Mouse (Mus musculus) gastrocnemius, adult 2 months (tissue): ENCODE results near the gene Khsrp. TPM values are rescaled to one million over a fixed set of nuclear protein-coding genes. Genes with fewer than 3 reads are reported as not detected.
"Not testable (repeated sequence)": the region's sequence is repeated elsewhere in the genome, so short reads cannot be mapped to it uniquely, and the experiment has no call there.

Source experiments
- DNase-seq: peaks from one replicate; pipeline ENCODE4 v3.0.0; 2022
- H3K27ac ChIP-seq: fragments of 200-600 bp; 2 replicates; pipeline ENCODE4 v1.8.1; 2022; ENCODE audit warnings: mild to moderate bottlenecking
- H3K4me3 ChIP-seq: fragments of 200-600 bp; 2 replicates; pipeline ENCODE4 v1.8.1; 2022; ENCODE audit warnings: mild to moderate bottlenecking, moderate library complexity
- CTCF ChIP-seq: fragments of 200-600 bp; IDR thresholded peaks from 2 replicates; pipeline ENCODE4 v1.8.1; 2022; ENCODE audit warnings: antibody characterized with exemption, mild to moderate bottlenecking, moderate library complexity
- intact Hi-C: fragments of 180-260 bp; cut with DNase I; formaldehyde crosslinking; loops from one replicate; pipeline ENCODE4 v1.15.1; 2025
- total RNA-seq, 2 experiments: library from RNA; stranded (reverse); gene quantifications; 2 replicates each; pipeline ENCODE4 v1.2.3; 2021

Gene Khsrp
- total RNA-seq, 2 experiments from 2014 or later, result 26.6 to 30.5 TPM

DNA sequence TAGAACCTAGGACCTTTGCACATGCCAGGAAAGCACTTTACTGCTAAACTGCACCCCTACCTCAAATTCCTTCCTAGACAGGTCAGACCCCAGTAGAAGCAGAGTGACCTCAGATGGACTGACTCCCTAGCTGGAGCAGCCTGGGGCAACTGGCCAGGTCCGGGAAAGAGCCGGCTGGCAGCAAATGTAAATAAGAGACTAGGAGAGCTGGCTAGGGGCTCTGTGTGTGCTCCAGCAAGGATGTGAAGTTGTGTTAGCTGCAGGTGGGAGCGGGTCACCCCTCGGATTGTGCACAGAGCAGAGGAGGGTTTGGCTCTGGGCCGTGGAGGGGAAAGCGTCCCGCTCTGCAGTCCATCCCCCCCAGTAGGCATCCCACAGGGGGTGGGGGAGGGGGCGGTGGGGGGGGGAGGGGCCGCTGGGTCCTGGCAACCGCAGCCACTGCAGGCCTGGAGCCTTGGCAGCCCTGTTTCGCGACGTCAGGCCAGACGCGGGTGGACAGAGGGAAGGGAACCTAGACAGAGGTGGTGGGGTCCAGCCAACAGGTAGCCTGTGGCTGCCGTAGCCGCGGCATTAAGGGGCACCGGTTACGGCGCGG lies 27.7 kb upstream of the Khsrp start, which contains the start of gene Crb3:
Gene Crb3 (plus strand): TSS at position 215 of the 595 bp plus-strand sequence.
- peak within 1 kb of the TSS; percentile 87 for H3K27ac ChIP-seq
- intact Hi-C loops, result loop anchor here (2.0 to 10.0 kb wide), 3 partner anchors 26 to 227 kb away; partner anchors contain the start of genes Rfx2 and Vav1
- no peak for TF ChIP-seq CTCF
- H3K4me3 ChIP-seq, result peak within 1 kb of the TSS; percentile 89
- peak; percentile 69 for DNase-seq

DNA sequence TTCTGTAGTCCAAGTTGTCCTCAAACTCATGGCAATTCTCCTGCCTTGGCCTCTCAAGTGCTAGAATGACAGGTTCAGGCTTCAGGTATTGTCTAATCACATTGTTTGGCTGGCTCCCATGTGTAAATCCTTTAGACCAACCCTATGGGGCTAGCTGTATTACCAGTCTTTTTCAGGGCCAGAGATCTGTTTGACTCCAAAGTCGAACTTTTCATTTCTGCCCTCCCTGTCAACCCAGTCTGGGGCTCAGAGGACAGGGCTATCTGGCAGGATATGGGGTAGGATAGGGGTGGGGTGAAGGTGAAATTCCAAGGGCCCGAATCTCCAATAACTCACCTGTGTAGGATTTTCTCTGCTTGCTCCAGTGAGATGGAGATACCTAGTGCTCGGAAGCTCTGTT lies 24.9 kb upstream of the Khsrp start:
- H3K4me3 ChIP-seq, result no peak overlapping the region
- no peak for TF ChIP-seq CTCF
- intact Hi-C loops, result loop anchor here (5.0 to 10.0 kb wide), 2 partner anchors 219 to 224 kb away; partner anchors contain the start of genes Rfx2 and Vav1
- no peak overlapping the region for H3K27ac ChIP-seq
- DNase-seq, result no peak

DNA sequence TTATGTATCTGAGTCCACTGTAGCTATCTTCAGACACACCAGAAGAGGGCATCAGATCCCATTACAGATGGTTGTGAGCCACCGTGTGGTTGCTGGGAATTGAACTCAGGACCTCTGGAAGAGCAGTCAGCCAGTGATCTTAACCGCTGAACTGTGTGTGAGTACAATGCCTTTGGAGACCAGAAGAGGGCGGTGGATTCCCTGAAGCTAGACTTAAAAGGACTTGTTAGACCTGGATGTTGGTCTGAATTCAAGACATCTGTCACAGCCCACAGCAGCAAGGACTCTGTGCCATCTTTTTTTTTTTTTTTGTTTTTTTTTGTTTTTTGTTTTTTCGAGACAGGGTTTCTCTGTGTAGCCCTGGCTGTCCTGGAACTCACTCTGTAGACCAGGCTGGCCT lies 20.4 kb upstream of the Khsrp start:
- H3K27ac ChIP-seq, H3K4me3 ChIP-seq, DNase-seq: not testable (repeated sequence)
- intact Hi-C loops, result loop anchor here (10.0 kb wide), 1 partner anchor 223 kb away; the partner anchor contains the start of gene Vav1
- TF ChIP-seq CTCF, result peak; percentile 18; the same call in 1 of the 2 replicates

DNA sequence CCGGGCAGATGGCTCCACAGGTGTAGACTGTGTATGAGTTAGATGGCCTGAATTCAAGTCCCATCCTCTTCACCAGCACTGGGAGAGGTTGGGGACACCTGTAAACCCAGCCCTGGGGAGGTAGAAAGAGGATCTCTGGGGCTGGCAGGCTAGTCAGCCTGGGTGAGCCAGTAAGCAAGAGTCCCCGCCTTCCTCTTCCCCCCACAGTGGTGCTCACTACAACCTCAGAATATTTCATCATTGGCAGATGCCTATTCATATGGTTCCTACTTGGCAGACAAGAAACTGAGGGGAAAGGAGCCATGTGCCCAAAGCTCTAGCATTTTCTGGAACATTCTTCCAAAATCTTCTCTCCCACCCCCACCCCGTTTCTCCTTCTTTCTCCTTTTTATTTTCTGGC lies 17.5 kb upstream of the Khsrp start:
- intact Hi-C loops, result no loop called here
- Histone ChIP-seq H3K4me3 (no peak overlapping the region), H3K27ac (no peak overlapping the region)
- no peak for DNase-seq
- TF ChIP-seq CTCF, result no peak

DNA sequence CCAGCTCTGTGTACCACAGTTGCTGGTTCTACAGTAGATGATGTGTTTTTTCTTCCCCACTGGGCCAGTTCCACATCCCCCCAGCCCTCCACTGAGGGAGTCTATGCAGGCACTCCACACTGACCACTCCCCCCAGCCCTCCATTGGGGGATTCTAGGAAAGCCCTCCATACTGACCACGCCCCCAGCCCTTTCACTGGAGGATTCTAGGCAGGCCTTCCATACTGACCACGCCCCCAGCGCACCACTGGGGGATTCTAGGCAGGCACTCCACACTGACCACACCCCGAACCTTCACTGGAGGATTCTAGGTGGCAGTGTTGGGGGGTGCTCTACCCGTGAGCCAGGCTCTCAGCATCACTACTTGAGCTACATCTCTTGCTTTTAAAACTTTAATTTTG lies 16.1 kb upstream of the Khsrp start:
- intact Hi-C loops, result no loop called here
- TF ChIP-seq CTCF, result no peak
- H3K27ac ChIP-seq, result no peak overlapping the region

GRCm38 (mm10) chr17:57041554-57041953 lies 10.2 kb upstream of the Khsrp start, which contains the start of gene Slc25a41:
Gene Slc25a41 (minus strand): TSS chr17:57041654.
- intact Hi-C loops, result no loop called here
- no peak for TF ChIP-seq CTCF
- no peak for DNase-seq
- Histone ChIP-seq H3K27ac (no peak within 1 kb of the TSS), H3K4me3 (no peak within 1 kb of the TSS)

More for the DNA sequence above, 16.1 kb upstream of the Khsrp start:
- H3K4me3 ChIP-seq, result no peak overlapping the region
- no peak for DNase-seq

DNA sequence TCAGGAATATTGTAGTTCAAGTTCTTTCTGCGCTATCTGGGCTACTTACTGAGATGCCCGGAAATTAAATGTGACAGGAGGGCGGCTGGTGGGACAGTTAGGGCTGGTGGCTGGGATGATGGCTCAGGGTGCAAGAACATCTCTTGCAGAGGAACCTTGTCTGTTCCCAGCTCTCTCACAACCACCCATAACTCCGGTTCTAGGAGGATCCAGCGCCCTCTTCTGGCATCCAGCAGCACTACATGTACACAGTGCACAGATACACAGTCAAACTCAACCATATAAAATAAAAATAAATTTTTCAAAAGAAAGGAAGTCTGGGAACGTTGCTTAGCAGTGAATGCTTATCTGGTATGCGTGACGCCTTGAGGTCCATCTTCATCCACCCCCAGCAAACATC lies 7.7 kb upstream of the Khsrp start:
- no peak for DNase-seq
- Histone ChIP-seq H3K27ac (no peak overlapping the region), H3K4me3 (no peak overlapping the region)
- peak; percentile 26; the same call in 1 of the 2 replicates for TF ChIP-seq CTCF
- intact Hi-C loops, result no loop called here

GRCm38 (mm10) chr17:57032854-57033253 lies 1.5 kb upstream of the Khsrp start:
- intact Hi-C loops, result loop anchor here (2.0 kb wide), 1 partner anchor 26 kb away; the partner anchor contains the start of genes Crb3 and Slc25a23
- Histone ChIP-seq H3K4me3 (no peak overlapping the region), H3K27ac (peak overlapping the region; percentile 90)
- TF ChIP-seq CTCF, result no peak
- DNase-seq, result no peak

DNA sequence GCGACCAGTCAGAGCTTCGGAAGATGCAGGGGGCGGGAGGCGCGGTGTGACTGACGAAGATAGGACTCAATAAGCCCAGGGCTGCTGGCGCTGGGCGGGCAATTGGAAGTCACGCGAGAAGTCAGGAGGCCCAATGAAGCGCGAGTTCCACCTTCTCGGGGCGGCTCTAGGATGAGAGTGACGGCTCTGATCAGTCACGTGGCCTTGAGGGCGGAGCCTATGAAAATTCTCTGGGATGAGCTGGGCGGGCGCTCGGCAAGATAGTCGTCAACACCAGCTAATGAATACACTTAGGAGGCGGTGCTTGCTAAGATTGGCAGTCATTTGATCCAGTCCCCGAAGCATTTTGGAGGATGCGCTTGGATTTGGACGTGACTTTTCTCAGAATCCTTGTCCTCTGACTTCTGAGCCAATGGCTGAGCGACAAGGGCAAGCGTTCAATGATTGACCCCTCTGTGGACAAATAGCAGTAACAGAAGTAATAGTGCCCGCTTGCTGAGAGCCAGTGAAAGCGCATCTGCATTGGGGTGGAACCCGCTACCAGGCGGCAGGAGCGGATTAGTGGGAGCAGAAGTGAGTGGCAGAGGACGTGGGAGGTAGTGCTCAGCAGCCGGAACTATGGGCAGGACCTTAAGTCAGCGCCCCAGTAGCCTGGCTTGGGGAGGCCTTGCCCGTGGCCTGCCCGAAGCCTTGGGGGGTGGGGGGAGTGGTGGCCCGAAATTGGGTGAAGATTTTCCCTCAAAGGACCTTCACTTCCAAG lies 519 bp upstream of the Khsrp start:
- peak overlapping the region; percentile 90 for H3K27ac ChIP-seq
- TF ChIP-seq CTCF, result no peak
- DNase-seq, result peak; percentile 100
- peak overlapping the region; percentile 70 for H3K4me3 ChIP-seq
- intact Hi-C loops, result loop anchor here (2.0 kb wide), 1 partner anchor 27 kb away; the partner anchor contains the start of genes Crb3 and Slc25a23

- no peak for TF ChIP-seq CTCF
- Histone ChIP-seq H3K4me3 (peak overlapping the region; percentile 84), H3K27ac (peak overlapping the region; percentile 89)
- DNase-seq, result no peak
- intact Hi-C loops, result no loop called here
Observed at GRCm38 (mm10) chr17:57029691-57030090, 1.6 kb downstream of the Khsrp start.

GRCm38 (mm10) chr17:57027471-57027870 lies 3.9 kb downstream of the Khsrp start:
- no peak for DNase-seq
- no peak overlapping the region for H3K4me3 ChIP-seq
- H3K27ac ChIP-seq, result no peak overlapping the region
- TF ChIP-seq CTCF, result no peak
- intact Hi-C loops, result loop anchor here (2.0 kb wide), 1 partner anchor 15 kb away; no protein-coding TSS in a partner anchor

- intact Hi-C loops, result no loop called here
- TF ChIP-seq CTCF, result no peak
- Histone ChIP-seq H3K4me3 (no peak overlapping the region), H3K27ac (no peak overlapping the region)
- DNase-seq, result no peak
Observed at GRCm38 (mm10) chr17:57020960-57021359, 10.4 kb downstream of the Khsrp start.

DNA sequence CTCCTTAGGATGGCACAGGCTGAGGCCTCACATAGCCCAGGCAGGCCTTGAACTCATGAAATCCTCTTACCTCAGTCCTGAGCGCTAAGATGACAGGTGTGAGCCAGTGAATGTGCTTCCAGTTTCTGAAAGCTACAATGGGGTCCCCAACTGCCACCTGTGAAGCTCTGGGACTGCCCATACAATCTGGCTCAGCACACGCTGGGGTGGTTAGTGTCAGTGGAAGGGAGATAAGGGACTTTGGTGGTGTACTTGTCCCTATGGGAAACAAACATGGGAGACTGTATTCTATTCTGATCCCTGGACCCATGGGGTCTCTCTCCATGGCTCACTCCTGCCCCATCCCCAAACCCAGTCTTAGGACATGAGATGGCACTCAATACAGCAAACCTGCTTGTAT lies 11.6 kb downstream of the Khsrp start:
- H3K4me3 ChIP-seq, result no peak overlapping the region
- no peak for TF ChIP-seq CTCF
- H3K27ac ChIP-seq, result no peak overlapping the region
- intact Hi-C loops, result no loop called here
- no peak for DNase-seq
